Mouse (Mus musculus) myocyte (in vitro differentiated cells): ENCODE measurements at regions not wholly inside any gene's neighbourhood (a gene's known extent, or its start where the extent isn't known, plus 50 kb on each side); places are given as distances from the start of the nearest gene placed in this dataset.

Source experiments
- H3K27me3 ChIP-seq: one replicate; pipeline ENCODE4 v1.6.1; 2011; ENCODE audit not compliant: control insufficient read depth, insufficient read depth, insufficient read length
- H3K36me3 ChIP-seq: one replicate; pipeline ENCODE4 v1.6.1; 2011; ENCODE audit not compliant: control insufficient read depth, insufficient read depth
- H3K4me2 ChIP-seq: one replicate; pipeline ENCODE4 v1.6.1; 2011; ENCODE audit warnings: low read depth, control low read depth
- H3K4me3 ChIP-seq: one replicate; pipeline ENCODE4 v1.5.1; 2011; ENCODE audit warnings: mild to moderate bottlenecking, control low read depth, moderate library complexity
- H3K79me2 ChIP-seq: one replicate; pipeline ENCODE4 v1.6.1; 2011; ENCODE audit not compliant: control insufficient read depth, insufficient read depth
- H3ac ChIP-seq: one replicate; pipeline ENCODE4 v1.6.1; 2011; ENCODE audit not compliant: control insufficient read depth, insufficient read length
- CEBPB ChIP-seq: IDR thresholded peaks from 2 replicates; pipeline ENCODE4 v1.6.1; 2011; ENCODE audit warnings: mild to moderate bottlenecking, moderate library complexity; ENCODE audit not compliant: poor library complexity, insufficient read depth, severe bottlenecking
- E2F4 ChIP-seq: IDR thresholded peaks from one replicate; pipeline ENCODE4 v1.6.1; 2011; ENCODE audit warnings: mild to moderate bottlenecking, control low read depth, moderate library complexity; ENCODE audit not compliant: insufficient read depth
- MAX ChIP-seq: IDR thresholded peaks from one replicate; pipeline ENCODE4 v1.6.1; 2011; ENCODE audit warnings: low read depth, mild to moderate bottlenecking, control low read depth
- MYOD1 ChIP-seq, 3 experiments: IDR thresholded peaks; one replicate each; pipeline ENCODE4 v1.6.1; 2011; ENCODE audit warnings: control low read depth in 2 of 3, low read depth in 2 of 3, mild to moderate bottlenecking in 2 of 3, moderate library complexity in 1 of 3; ENCODE audit not compliant: insufficient read length in 2 of 3, control insufficient read depth in 1 of 3
- MYOG ChIP-seq, 3 experiments: IDR thresholded peaks; one replicate each; pipeline ENCODE4 v1.6.1; 2011; ENCODE audit warnings: control low read depth in 2 of 3, low read depth in 2 of 3, mild to moderate bottlenecking in 2 of 3; ENCODE audit not compliant: insufficient read length in 2 of 3, control insufficient read depth in 1 of 3, insufficient read depth in 1 of 3
- POLR2A ChIP-seq: IDR thresholded peaks from one replicate; pipeline ENCODE4 v1.6.1; 2011; ENCODE audit warnings: low read depth, mild to moderate bottlenecking, control low read depth, moderate library complexity; ENCODE audit not compliant: insufficient read length
- POLR2AphosphoS2 ChIP-seq: IDR thresholded peaks from one replicate; pipeline ENCODE4 v1.6.1; 2011; ENCODE audit warnings: low read depth, control low read depth; ENCODE audit not compliant: insufficient read length
- REST ChIP-seq: IDR thresholded peaks from one replicate; pipeline ENCODE4 v1.6.1; 2011; ENCODE audit warnings: mild to moderate bottlenecking, control low read depth, moderate library complexity; ENCODE audit not compliant: insufficient read depth, insufficient read length
- SRF ChIP-seq: IDR thresholded peaks from one replicate; pipeline ENCODE4 v1.6.1; 2011; ENCODE audit warnings: low read depth; ENCODE audit not compliant: control insufficient read depth, insufficient read length
- TCF12 ChIP-seq: IDR thresholded peaks from one replicate; pipeline ENCODE4 v1.6.1; 2011; ENCODE audit warnings: mild to moderate bottlenecking, control low read depth; ENCODE audit not compliant: poor library complexity, insufficient read depth, severe bottlenecking
- TCF3 ChIP-seq: IDR thresholded peaks from one replicate; pipeline ENCODE4 v1.6.1; 2011; ENCODE audit warnings: low read depth, control low read depth; ENCODE audit not compliant: insufficient read length
- USF1 ChIP-seq: IDR thresholded peaks from one replicate; pipeline ENCODE4 v1.6.1; 2011; ENCODE audit warnings: low read depth, mild to moderate bottlenecking, control low read depth, moderate library complexity

DNA sequence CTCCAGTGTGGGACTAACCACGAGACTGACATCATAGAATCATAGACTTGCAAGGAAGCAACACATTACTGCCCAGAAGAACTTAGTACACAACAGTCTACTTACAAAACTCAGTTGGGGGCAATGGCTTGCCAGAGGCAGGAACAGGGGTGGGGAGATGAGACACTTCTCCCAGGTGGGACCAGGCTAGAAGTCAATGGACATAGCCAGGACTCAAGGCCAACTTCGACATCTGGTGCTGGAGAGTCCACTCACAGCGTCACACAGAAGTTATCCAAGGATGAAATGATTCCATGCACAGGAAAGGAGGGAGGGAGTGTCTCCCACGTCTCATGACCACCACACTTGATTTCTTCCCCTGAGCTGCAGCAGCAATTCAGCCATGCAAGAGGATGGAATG, 50.6 kb upstream of the Galnt15 start:
- H3K79me2 ChIP-seq: no peaks in the 10 kb centered on the region
- TF ChIP-seq POLR2A: no peak
- no peak for TF ChIP-seq TCF3
- no peak for TF ChIP-seq E2F4
- no peak for TF ChIP-seq MYOG (IDR thresholded peaks at IDR 0.05; ENCODE audit: control insufficient read depth in 1 of 3, insufficient read depth in 1 of 3, insufficient read length in 2 of 3, low read depth in 2 of 3)
- no peak for TF ChIP-seq MYOD1 (IDR thresholded peaks at IDR 0.05; ENCODE audit: control insufficient read depth in 1 of 3, insufficient read length in 2 of 3, low read depth in 2 of 3)
- TF ChIP-seq POLR2AphosphoS2: no peak
- TF ChIP-seq CEBPB: no peak
- no peak for TF ChIP-seq TCF12
- TF ChIP-seq REST: no peak
- TF ChIP-seq SRF: no peak
- no peak for TF ChIP-seq MAX
- TF ChIP-seq USF1: no peak
- no peak overlapping the region for H3K4me3 ChIP-seq
- H3K27me3 ChIP-seq: no peaks in the 10 kb centered on the region
- H3K4me2 ChIP-seq: no peak overlapping the region
- no peak overlapping the region for H3ac ChIP-seq
- no peaks in the 10 kb centered on the region for H3K36me3 ChIP-seq

DNA sequence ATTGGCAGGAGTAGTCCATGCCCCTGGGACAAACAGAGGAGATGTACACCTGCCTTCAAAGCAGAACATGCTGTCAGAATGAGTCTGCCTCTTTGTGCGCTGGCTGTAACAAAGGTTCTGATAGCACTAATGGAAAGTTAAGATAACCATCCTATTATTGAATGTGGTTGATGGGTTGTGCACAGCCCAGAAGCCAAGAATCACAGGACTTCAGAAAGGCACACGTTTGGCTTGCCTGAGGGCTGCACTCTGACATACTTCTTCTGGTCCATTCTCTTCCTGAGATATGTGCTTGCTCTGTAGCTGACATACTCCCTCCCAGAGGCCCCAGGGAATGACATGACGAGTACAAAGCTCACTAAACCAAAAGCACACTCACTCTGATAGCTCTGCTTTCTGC, 50.1 kb upstream of the Galnt15 start:
- no peak overlapping the region for H3ac ChIP-seq
- H3K4me3 ChIP-seq: no peak overlapping the region
- H3K4me2 ChIP-seq: no peak overlapping the region
- no peaks in the 10 kb centered on the region for H3K79me2 ChIP-seq
- no peaks in the 10 kb centered on the region for H3K36me3 ChIP-seq
- no peaks in the 10 kb centered on the region for H3K27me3 ChIP-seq
- TF ChIP-seq USF1: no peak
- TF ChIP-seq SRF: no peak
